Mouse (Mus musculus): ENCODE data around the gene Ttc27. TPM values are rescaled to one million over a fixed set of nuclear protein-coding genes. Genes with fewer than 3 reads are reported as not detected.

Gene Ttc27
- 58.4 TPM for total RNA-seq (2023)

DNA sequence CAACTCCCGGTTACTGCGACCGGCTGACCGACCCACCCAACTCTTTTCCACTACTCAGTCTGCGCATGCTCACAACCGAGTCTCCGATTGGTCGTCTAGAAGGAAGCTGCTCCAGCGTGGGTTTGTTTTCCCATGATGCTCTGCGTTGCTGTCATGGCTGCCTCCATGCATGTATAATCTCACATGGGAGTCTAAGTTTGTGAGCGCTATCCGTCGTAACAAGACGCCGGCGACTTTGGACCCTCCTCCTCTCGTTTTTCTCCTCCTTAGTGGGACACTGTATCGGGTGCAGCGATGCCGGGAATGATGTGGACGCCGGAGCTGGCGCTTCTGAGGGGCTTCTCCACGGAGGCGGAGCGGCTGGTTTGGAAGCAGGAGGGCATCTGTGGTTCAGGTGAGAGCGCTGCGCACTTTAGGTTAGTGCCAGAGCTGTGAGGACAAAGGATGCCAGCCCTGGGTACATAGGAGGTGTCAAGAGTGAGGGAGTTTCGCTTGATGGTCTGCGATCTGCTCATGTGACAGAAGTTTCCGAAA, at the start of gene Ttc27:
TSS of gene Ttc27 (plus strand) at position 115 of the 534 bp plus-strand sequence.

Other genes with a start within 250 kb of the Ttc27 start
- 58.2 TPM for gene Yipf4, start 228.2 kb upstream of the Ttc27 start, total RNA-seq (2023)
- 337 TPM for gene Birc6, start 189.4 kb upstream of the Ttc27 start, total RNA-seq (2023)

All from CD4-positive naive resting alpha-beta T cell, adult 76 days (primary cell).